Mouse (Mus musculus): ENCODE results near the gene Dnah9. TPM values are rescaled to one million over a fixed set of nuclear protein-coding genes. Genes with fewer than 3 reads are reported as not detected.

The Dnah9 gene
- polyA plus RNA-seq, 1 experiment from 2014 or later = 1.2 TPM

- 82% methylated on average over 3 of the region's 3 CpGs for WGBS
- no peak overlapping the region for H3K27ac ChIP-seq
- no peak overlapping the region for H3K4me3 ChIP-seq
- no peaks in the 10 kb centered on the region for H3K4me1 ChIP-seq (replicated peaks)
- H3K27me3 ChIP-seq (ENCODE audit: insufficient read depth, poor library complexity, severe bottlenecking) = no peaks in the 10 kb centered on the region
- no peaks in the 10 kb centered on the region for H3K9me3 ChIP-seq
- H3K36me3 ChIP-seq = no peaks in the 10 kb centered on the region
- no peak for DNase-seq (ENCODE audit: low spot score)
Measured at GRCm38 (mm10) chr11:66058956-66059355, 109.4 kb downstream of the Dnah9 start.

- WGBS = 88% methylated on average over 3 of the region's 3 CpGs
- H3K9me3 ChIP-seq = no peaks in the 10 kb centered on the region
Measured at GRCm38 (mm10) chr11:66051294-66051693, 117.1 kb downstream of the Dnah9 start.

GRCm38 (mm10) chr11:66049146-66049545 lies 119.2 kb downstream of the Dnah9 start:
- Histone ChIP-seq H3K36me3 (no peaks in the 10 kb centered on the region), H3K27ac (no peak overlapping the region), H3K4me1 (replicated peaks) (no peaks in the 10 kb centered on the region), H3K27me3 (ENCODE audit: insufficient read depth, poor library complexity, severe bottlenecking) (no peaks in the 10 kb centered on the region), H3K9me3 (no peaks in the 10 kb centered on the region), H3K4me3 (no peak overlapping the region)
- no peak for DNase-seq (ENCODE audit: low spot score)
- 80% methylated on average over 4 of the region's 4 CpGs for WGBS

More at GRCm38 (mm10) chr11:66051294-66051693, 117.1 kb downstream of the Dnah9 start:
- Histone ChIP-seq H3K27me3 (ENCODE audit: insufficient read depth, poor library complexity, severe bottlenecking) (no peaks in the 10 kb centered on the region), H3K27ac (no peak overlapping the region), H3K4me1 (replicated peaks) (no peaks in the 10 kb centered on the region), H3K4me3 (no peak overlapping the region), H3K36me3 (no peaks in the 10 kb centered on the region)
- DNase-seq (ENCODE audit: low spot score) = no peak

- no peak overlapping the region for H3K4me3 ChIP-seq
- no peak overlapping the region for H3K27ac ChIP-seq
- no peaks in the 10 kb centered on the region for H3K4me1 ChIP-seq (replicated peaks)
- DNase-seq (ENCODE audit: low spot score) = no peak
- H3K27me3 ChIP-seq (ENCODE audit: insufficient read depth, poor library complexity, severe bottlenecking) = no peaks in the 10 kb centered on the region
- no peaks in the 10 kb centered on the region for H3K36me3 ChIP-seq
- H3K9me3 ChIP-seq = no peaks in the 10 kb centered on the region
- WGBS = 78% methylated on average over 4 of the region's 4 CpGs
Measured at GRCm38 (mm10) chr11:66046594-66047193, 121.7 kb downstream of the Dnah9 start.

- Histone ChIP-seq H3K27ac (no peak overlapping the region), H3K27me3 (ENCODE audit: insufficient read depth, poor library complexity, severe bottlenecking) (no peaks in the 10 kb centered on the region), H3K9me3 (no peaks in the 10 kb centered on the region), H3K36me3 (no peaks in the 10 kb centered on the region), H3K4me3 (no peak overlapping the region), H3K4me1 (replicated peaks) (no peaks in the 10 kb centered on the region)
- WGBS = 77% methylated on average over 6 of the region's 6 CpGs
- no peak for DNase-seq (ENCODE audit: low spot score)
Measured at GRCm38 (mm10) chr11:66043635-66044034, 124.7 kb downstream of the Dnah9 start.

GRCm38 (mm10) chr11:66042531-66042930 lies 125.8 kb downstream of the Dnah9 start:
- no peak overlapping the region for H3K27ac ChIP-seq
- no peaks in the 10 kb centered on the region for H3K27me3 ChIP-seq (ENCODE audit: insufficient read depth, poor library complexity, severe bottlenecking)
- H3K9me3 ChIP-seq = no peaks in the 10 kb centered on the region
- no peak for DNase-seq (ENCODE audit: low spot score)
- 87% methylated on average over 2 of the region's 2 CpGs for WGBS
- no peaks in the 10 kb centered on the region for H3K4me1 ChIP-seq (replicated peaks)
- H3K36me3 ChIP-seq = no peaks in the 10 kb centered on the region
- no peak overlapping the region for H3K4me3 ChIP-seq

GRCm38 (mm10) chr11:66025728-66026127 lies 142.6 kb downstream of the Dnah9 start:
- Histone ChIP-seq H3K27me3 (ENCODE audit: insufficient read depth, poor library complexity, severe bottlenecking) (no peaks in the 10 kb centered on the region), H3K36me3 (no peaks in the 10 kb centered on the region), H3K4me3 (no peak overlapping the region), H3K9me3 (no peaks in the 10 kb centered on the region), H3K27ac (no peak overlapping the region), H3K4me1 (replicated peaks) (no peaks in the 10 kb centered on the region)
- no peak for DNase-seq (ENCODE audit: low spot score)
- WGBS = 88% methylated on average over 1 of the region's 1 CpGs

- no peaks in the 10 kb centered on the region for H3K27me3 ChIP-seq (ENCODE audit: insufficient read depth, poor library complexity, severe bottlenecking)
- H3K4me1 ChIP-seq (replicated peaks) = no peaks in the 10 kb centered on the region
- DNase-seq (ENCODE audit: low spot score) = no peak
- no peak overlapping the region for H3K27ac ChIP-seq
- WGBS = 63% methylated on average over 3 of the region's 3 CpGs
- no peaks in the 10 kb centered on the region for H3K36me3 ChIP-seq
- H3K4me3 ChIP-seq = no peak overlapping the region
- no peaks in the 10 kb centered on the region for H3K9me3 ChIP-seq
Measured at GRCm38 (mm10) chr11:65975871-65976270, 192.5 kb downstream of the Dnah9 start.

- DNase-seq (ENCODE audit: low spot score) = no peak
- Histone ChIP-seq H3K36me3 (no peaks in the 10 kb centered on the region), H3K27ac (no peak overlapping the region), H3K4me1 (replicated peaks) (no peaks in the 10 kb centered on the region; the same call in 1 of the 2 replicates), H3K27me3 (ENCODE audit: insufficient read depth, poor library complexity, severe bottlenecking) (no peaks in the 10 kb centered on the region), H3K9me3 (no peaks in the 10 kb centered on the region), H3K4me3 (no peak overlapping the region)
- WGBS = 79% methylated on average over 2 of the region's 2 CpGs
Measured at GRCm38 (mm10) chr11:65930796-65931195, 237.6 kb downstream of the Dnah9 start.

GRCm38 (mm10) chr11:65930359-65930758 lies 238.0 kb downstream of the Dnah9 start:
- H3K27ac ChIP-seq = no peak overlapping the region
- H3K4me1 ChIP-seq (replicated peaks) = no peaks in the 10 kb centered on the region; the same call in 1 of the 2 replicates
- 81% methylated on average over 4 of the region's 4 CpGs for WGBS
- no peak overlapping the region for H3K4me3 ChIP-seq
- no peak for DNase-seq (ENCODE audit: low spot score)
- H3K9me3 ChIP-seq = no peaks in the 10 kb centered on the region
- no peaks in the 10 kb centered on the region for H3K36me3 ChIP-seq
- H3K27me3 ChIP-seq (ENCODE audit: insufficient read depth, poor library complexity, severe bottlenecking) = no peaks in the 10 kb centered on the region

- Histone ChIP-seq H3K4me1 (replicated peaks) (no peaks in the 10 kb centered on the region; the same call in 1 of the 2 replicates), H3K9me3 (no peaks in the 10 kb centered on the region), H3K36me3 (no peaks in the 10 kb centered on the region), H3K27ac (no peak overlapping the region), H3K4me3 (no peak overlapping the region), H3K27me3 (ENCODE audit: insufficient read depth, poor library complexity, severe bottlenecking) (no peaks in the 10 kb centered on the region)
- 49% methylated on average over 1 of the region's 1 CpGs for WGBS
- no peak for DNase-seq (ENCODE audit: low spot score)
Measured at GRCm38 (mm10) chr11:65927962-65928361, 240.4 kb downstream of the Dnah9 start.

GRCm38 (mm10) chr11:65918480-65919236 lies 249.7 kb downstream of the Dnah9 start:
- peak; percentile 4 for DNase-seq (ENCODE audit: low spot score)
- 72% methylated on average over 10 of the region's 10 CpGs for WGBS
- H3K9me3 ChIP-seq = no peaks in the 10 kb centered on the region

GRCm38 (mm10) chr11:65909195-65909594 lies 259.2 kb downstream of the Dnah9 start:
- no peak for DNase-seq (ENCODE audit: low spot score)
- no peaks in the 10 kb centered on the region for H3K27me3 ChIP-seq (ENCODE audit: insufficient read depth, poor library complexity, severe bottlenecking)
- no peak overlapping the region for H3K4me3 ChIP-seq
- no peaks in the 10 kb centered on the region for H3K9me3 ChIP-seq
- 81% methylated on average over 4 of the region's 4 CpGs for WGBS
- H3K27ac ChIP-seq = no peak overlapping the region
- H3K36me3 ChIP-seq = no peaks in the 10 kb centered on the region
- H3K4me1 ChIP-seq (replicated peaks) = no peaks in the 10 kb centered on the region

More at GRCm38 (mm10) chr11:65918480-65919236, 249.7 kb downstream of the Dnah9 start:
- no peak overlapping the region for H3K4me3 ChIP-seq
- no peaks in the 10 kb centered on the region for H3K27me3 ChIP-seq (ENCODE audit: insufficient read depth, poor library complexity, severe bottlenecking)
- H3K27ac ChIP-seq = no peak overlapping the region
- no peaks in the 10 kb centered on the region for H3K4me1 ChIP-seq (replicated peaks)
- H3K36me3 ChIP-seq = no peaks in the 10 kb centered on the region
